Mouse (Mus musculus): ENCODE results near the gene Klhdc8b.

Gene Klhdc8b

DNA sequence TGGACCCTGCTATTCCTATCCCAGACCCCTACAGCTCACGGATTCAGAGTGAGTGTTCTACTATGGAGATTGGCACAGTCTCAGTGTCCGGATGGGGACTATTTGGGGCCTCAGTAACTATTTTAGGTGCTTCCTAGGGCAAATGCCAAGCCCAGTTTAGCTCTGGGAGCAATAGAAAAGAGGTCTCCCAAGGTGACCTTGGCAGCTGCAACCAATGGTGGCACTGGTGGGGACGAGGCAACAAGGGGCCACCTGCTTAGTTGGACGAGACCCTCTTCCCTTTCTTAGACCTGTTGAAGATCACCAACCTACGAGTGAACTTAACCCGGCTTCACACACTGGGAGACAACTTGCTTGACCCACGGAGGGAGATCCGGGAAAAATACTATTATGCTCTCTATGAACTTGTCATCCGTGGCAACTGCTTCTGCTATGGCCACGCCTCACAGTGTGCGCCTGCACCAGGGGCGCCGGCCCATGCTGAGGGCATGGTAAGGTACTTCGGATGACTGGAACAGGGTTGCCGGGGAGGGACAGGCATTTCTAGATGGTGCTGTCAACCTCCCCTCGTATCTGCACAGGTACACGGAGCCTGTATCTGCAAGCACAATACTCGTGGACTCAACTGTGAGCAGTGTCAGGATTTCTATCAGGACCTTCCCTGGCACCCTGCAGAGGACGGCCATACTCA is 20.3 kb upstream of the Klhdc8b start:
- no peak for DNase-seq (ENCODE audit: low read depth)

DNA sequence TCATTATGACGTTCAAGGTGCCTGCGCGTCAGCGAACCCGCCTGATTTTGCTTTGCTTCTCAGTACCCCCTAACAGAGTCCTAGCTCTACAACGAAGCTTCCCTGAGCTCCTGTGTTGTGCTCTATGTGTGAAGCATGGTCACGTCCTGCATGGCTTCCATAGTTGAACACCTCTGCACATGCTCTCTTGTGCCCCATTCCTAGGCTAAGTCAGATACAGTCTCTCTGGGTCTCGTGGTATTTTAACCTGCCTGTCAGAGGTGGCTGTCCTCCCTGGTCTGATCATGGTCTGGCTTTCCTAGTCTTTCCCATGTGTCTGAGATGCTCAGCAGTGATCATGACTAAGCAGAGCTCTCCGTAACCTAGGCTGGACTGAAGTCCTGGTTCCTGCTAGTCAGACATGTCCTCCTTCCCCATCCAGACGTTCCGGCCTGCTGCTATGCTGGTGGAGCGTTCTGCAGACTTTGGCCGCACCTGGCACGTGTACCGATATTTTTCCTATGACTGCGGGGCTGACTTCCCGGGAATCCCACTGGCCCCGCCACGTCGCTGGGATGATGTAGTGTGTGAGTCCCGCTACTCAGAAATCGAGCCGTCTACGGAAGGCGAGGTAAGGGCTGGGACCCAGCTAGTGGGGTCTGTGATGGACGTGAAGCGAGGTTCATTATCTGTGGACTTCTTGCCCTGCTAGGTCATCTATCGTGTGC is 19.6 kb upstream of the Klhdc8b start:
- DNase-seq (ENCODE audit: low read depth), result no peak

DNA sequence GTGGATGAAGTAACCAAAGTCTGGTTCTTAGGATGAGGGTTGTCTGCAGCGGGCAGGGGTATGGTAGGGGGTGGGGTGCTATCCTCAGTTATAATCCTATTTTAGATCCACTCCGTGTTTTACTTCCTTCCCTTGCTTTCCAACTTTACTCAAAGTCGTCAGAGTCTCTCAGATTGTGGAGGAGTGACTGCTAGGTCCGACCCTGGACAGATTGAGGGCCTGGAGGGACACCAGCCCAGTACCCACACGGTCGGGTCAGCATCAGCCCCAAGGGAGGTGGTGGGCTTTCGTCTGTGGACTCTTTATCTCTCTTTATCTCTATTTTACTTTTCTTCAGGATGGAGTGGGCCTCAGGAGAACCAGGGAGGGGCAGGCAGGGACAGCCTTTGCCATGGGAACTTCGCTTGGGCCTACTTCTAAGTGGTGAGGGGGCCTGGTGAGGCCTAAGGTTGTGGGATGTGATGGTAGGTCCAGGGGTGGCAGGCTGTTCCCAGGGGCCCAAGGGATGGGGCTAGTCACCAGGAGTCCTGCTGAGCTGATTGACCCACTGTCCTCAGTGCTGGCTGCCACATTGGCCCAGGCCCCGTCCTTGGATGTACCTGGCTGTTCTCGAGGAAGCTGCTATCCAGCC is 18.5 kb upstream of the Klhdc8b start, which contains the start of gene Lamb2:
Gene Lamb2, plus strand, starts transcription at position 16 of the 631 bp plus-strand sequence.
- DNase-seq (ENCODE audit: low read depth), result no peak

DNA sequence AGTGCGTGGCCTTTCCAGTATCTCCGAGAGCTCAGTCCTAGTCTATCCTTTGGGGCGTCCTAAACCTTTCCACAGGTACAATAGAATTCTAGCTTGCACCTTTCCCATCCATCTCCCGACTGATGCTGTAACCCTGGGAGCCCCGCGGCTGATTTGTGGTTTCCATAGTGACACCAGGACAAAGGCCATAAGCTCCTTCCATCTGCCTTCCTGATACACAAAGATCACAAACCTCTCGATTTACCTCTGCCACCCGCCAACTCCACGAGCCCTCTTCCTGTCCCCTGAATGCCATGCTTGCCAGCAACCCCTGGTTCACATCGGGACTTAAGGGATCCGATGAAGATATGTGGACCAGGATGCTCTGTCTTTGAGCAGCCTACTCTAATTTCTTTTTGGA is 17.9 kb upstream of the Klhdc8b start:
- DNase-seq (ENCODE audit: low read depth), result no peak

DNA sequence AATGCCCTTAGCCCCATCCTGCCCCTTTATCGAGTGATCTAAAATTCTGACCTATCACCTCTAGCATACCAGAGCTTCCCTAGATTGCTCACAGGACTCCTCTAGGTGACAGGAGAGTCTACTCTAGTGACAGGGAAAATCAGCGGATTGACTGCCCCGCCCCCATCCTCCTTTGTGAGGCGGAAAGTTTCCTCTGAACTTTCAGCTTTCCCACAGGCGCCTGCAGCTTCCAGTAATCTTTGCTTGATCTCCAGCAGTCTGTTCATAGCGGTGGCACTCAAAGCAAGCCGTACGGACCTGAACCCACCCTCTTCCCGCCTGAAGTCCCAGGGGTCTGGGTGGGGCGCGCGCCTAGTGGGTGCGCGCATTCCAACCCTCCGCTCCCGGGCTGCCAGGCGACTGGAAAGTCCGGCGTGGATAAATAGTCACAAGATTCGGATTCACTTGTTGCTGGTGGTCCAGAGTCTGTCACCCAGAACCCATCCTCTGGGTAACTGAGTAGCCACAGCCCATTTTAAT is 17.3 kb upstream of the Klhdc8b start:
- no peak for DNase-seq (ENCODE audit: low read depth)

DNA sequence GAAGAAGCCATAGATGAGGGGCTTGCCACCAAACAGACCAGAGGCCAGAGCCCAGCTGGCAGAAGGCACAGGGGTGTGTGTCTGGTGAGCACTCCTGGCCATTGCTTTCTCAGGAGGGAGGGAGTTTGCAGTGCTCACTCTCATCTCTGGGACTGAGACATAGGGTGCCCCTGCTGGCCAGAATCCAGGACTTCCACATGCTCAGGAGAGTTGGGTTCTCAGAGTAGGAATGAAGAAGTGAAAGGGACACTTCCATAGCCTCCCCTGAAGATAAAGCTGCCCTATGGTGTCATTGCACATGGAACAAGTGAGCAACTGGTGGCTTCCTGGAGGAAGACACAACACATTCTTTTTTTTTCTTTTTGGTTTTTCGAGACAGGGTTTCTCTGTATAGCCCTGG is 13.1 kb upstream of the Klhdc8b start:
- DNase-seq (ENCODE audit: low read depth), result peak; percentile 28

DNA sequence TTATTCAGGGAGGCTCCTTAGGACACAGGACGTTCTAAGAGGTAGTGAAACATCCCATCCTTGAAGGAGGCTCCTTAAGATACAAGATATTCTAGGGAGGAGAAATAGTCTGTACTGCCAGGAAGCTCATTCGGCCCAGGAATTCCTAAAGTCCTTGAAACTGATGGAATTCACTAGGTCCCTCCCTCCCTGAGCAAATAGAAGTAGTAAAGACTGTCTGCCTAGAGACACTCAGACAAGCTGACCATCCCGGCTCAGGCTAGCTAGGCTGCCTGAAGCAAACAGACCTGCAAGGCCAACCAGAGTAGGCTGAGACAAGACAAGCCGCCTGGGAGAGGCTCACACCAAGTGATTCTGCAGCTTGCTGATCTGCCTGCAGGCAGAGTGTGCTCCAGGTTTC is 8.5 kb upstream of the Klhdc8b start:
- no peak for DNase-seq (ENCODE audit: low read depth)

DNA sequence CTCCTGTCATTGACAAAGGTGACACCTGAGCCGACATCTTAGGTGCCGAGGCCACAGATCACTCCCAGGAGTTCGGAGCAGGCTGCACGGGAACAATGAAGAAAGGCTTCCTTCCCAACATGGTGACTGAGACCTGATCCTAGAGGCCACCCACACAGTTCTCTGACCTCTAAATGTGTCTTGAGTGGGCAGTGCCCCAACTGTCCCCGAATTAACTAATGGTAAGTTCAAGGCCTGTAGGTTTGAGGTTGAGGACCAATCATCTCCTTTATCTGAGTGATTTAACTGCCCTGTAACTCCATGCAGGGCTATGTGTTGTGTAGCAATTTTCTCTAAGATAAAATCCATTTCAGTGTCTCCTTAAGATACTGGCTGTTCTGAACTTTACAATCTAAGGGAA is 8.0 kb upstream of the Klhdc8b start:
- DNase-seq (ENCODE audit: low read depth), result no peak

DNA sequence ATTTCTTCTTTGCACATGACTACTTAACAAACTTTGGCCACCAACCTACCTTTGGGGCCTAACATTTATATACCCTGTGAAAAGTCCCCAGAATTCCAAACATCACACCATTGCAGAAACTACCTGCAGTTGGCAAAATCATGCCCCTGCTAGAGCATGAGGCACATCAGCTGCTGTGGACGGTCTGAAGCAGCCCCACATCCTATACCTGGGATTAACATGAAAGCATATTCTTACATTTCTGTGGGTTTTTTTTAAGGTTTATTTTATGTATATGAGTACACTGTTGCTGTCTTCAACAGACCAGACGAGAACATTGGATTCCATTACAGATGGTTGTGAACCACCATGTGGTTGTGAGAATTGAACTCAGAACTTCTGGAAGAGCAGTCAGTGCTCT is 4.8 kb upstream of the Klhdc8b start:
- DNase-seq (ENCODE audit: low read depth), result no peak

DNA sequence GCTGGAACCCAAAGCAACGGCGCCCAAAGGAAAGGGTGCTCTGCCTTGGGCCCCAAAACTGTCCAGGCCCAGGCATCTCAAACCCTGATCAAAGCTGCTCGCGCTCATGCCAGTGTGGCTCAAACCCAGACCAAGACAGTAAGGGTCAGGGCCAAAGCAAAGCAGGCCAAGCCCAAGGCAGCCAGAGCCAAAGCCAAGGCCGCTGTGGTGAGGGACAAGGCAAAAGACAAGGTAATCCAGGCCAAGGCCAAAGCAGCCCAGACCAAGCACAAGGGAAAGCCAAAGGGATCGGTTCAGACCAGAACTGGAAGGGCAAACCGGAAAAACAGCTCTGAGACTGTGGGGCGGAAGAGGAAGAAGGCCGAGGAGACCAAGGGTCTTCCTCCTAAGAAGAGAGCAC is 2.3 kb upstream of the Klhdc8b start:
- no peak for DNase-seq (ENCODE audit: low read depth)

DNA sequence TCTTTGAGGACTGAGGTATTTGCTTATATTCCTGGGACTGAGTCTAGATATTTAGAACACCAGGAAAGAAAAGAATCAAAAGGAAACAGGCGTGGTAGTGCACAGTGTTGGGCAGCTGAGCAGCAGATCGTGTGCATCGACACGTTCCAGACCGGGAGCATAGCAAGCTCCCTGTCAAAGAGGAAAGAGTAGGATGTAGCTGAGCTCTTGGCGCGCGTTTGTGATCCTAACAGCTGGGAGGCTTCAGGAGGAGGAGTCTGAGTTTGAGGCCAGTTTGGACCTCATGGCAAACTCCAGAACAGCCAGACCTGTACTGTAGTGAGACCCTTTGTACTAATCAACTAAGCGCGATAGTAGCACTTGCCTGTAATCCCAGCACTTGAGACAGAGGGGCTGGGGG is 811 bp upstream of the Klhdc8b start:
- DNase-seq (ENCODE audit: low read depth), result no peak

DNA sequence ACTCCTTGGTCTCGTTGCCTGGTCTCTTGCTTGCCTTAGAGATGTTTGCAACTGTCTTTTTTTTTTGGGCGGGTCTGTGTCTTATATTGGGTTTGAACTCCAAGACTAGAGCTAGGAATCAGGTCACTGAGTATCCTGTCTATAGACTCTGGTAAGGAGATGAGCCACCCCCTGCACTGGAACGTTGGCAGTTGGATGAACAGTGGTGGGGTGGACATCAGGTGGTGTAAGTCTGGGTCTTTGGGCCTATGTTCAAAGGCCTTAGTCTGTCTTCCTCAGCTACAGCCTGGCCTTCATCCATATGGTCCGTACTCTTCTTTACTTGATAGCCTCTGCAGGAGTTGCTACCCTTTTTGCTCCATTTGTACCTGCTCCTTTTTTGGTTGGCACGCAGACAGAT is 294 bp upstream of the Klhdc8b start:
- DNase-seq (ENCODE audit: low read depth), result no peak

DNA sequence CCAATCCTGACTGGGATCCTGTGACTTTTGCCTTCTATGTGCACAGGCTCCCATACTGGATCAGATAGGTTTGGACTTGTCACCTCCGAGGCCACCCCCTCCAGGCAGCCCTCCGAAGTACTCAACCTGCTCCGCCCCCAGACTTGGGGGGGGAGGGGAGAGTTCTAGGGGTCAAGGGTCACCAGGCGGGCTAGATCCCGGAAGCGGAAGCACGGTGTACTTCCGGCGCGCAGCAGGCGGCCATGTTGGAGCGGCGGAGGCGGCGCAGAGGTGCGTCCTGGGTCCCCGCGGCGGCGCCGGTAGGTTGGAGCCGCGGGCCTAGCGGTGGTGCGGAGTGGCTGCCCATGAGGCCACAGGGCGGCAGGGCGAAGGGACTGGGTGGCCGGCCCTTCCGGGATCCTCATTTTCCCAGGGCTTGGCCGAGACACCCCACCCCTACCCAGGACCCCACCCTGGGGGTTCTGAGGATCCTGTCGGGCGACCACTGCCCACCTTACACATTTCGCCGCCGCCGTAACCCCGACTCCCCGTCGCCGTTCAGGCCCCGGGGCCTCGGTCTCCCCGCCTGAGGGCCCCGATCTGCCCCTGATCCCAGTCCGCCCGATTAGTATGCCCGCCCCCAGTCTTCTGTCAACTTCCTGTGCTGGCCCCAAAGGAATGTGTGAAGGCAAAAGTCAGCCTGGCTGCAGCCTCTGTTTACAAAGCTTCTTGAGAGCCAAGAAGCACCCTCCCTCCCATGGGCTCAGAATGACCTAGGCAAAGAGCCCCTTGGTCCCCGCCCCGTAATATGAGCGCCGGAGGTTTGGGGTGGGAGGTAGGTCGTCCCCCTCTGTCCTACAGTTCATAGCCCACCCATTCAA is 832 bp downstream of the Klhdc8b start, which contains the start of gene Ccdc71:
Gene Ccdc71, plus strand, starts transcription at position 209 of the 860 bp plus-strand sequence.
- peak; percentile 91 for DNase-seq (ENCODE audit: low read depth)

DNA sequence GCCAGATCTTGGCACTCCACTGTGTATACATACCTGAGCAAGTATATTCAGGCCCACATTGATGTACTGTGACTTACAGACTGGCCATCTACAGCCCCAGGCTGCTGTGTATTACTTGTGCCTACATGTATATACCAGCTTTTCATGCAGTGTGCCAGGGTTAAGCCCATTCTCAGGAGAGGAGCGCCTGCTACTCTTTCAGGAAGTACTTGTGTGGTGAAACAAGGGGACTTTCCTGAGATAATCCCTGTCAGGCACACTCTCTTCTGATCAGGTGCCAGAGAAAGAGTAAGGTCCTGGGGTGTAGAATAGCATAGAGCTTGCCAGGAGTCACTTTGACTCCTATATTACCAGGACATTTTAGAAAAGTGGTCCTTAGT is 1.5 kb downstream of the Klhdc8b start:
- DNase-seq (ENCODE audit: low read depth), result no peak

DNA sequence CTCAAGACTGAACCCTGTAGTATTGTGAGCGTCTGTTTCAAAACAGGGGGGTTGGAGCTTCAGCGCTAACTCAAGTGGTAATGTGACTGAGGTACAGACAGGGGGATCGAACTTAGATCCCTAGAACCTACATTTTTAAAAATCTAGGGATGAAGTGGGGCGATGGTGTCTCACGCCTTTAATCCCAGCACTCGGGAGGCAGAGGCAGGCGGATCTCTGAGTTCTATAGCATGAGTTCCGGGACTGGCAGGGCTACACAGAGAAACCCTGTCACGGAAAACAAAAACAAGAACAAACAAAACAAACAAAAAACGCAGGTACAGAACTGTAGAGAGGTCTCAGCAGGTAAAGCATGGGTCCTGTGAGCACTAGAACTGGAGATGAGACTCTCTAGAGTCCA is 4.4 kb downstream of the Klhdc8b start:
- DNase-seq (ENCODE audit: low read depth), result no peak

DNA sequence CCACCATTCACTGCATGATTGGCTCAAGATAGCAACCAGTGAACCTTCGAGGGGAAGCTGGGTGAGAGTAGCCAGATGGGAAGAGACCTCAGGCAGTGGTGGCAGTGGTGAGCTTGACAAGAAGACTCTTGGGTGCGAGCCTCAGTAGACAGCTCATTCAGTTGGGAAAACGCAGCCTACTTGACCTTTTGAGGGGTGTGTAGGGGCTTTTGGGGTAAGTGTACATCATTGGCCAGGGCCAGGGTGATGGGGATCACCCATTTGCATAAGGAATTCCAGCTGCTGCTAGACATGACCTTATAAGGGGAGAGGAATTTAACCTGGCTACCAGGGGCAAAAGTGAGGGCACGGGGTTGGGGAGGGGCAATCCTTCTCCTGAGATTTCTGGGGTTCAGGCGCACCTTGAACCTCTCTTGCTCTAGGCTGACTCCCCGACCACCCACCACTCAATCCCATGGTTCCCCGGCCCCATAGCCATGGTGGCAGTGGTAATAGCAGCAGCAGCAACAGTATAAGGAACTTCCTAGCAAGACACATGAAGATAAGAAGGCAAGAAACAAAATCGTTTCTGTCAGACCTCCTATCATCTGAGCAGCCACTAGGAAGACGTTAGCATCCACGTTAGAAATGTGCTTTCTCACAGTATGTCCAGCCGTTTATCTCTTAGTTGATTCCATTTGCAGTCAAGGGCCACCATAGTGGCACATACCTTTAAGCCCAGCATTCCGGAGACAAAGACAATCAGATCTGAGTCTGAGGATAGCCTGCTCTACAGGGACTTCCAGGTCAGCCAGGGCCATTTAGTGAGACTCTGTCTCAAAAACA is 5.4 kb downstream of the Klhdc8b start:
- DNase-seq (ENCODE audit: low read depth), result no peak

DNA sequence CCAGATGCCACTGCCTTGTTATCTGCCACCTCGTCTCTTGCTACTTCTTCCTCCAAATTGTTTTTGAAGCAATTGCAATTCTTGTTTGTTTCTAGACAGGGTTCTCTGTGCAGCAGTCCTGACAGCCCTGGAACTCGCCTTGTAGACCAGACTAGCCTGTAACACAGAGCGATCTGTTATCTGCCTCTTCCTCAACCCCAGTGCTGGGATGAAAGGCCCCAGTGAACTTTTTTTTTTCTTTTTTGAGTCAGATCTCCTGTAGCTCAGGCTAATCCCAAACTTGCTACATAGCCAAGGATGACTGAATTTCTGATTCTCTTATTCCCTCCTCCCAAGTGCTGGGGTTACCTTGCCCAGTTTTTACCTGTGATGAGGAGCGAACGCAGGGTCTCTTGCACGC is 7.0 kb downstream of the Klhdc8b start:
- DNase-seq (ENCODE audit: low read depth), result no peak

DNA sequence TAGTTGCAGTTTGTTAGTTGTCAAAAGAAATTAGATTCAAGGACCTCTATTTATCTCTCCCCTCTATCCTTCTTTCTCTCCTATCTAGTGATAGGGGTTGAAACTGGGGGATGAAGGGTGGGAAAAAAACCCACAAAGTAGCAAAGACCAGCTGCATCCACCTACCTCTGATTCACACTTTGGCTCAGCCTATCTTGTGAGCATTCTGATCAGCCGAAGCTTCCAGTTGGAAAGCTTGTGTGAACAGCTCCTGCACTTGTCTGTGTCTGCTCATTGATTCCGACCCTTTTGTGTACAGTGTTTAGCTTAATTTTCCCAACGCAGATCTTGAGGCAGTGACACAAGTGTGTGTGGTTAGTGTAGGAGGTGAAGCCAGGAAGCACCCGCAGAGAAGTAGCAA is 7.9 kb downstream of the Klhdc8b start:
- no peak for DNase-seq (ENCODE audit: low read depth)

DNA sequence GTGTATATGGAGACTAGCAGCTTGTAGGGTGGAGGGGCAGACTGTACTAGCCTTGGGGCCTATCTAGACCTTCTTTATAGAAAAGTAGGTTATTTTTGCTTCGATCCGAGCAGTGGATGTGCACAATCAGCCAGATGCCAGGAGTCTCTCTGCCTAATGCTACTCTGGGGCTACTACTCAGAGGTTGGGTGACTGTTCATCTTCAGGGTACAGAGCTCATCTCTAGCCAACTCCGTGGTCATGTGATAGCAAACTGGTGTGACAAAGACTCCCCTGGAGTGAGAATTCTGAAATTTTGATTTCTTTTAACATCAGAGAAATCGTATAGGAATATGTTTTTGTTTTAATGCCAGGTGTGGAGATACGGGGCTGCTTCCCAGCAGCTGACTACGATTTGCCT is 8.5 kb downstream of the Klhdc8b start:
- no peak for DNase-seq (ENCODE audit: low read depth)

DNA sequence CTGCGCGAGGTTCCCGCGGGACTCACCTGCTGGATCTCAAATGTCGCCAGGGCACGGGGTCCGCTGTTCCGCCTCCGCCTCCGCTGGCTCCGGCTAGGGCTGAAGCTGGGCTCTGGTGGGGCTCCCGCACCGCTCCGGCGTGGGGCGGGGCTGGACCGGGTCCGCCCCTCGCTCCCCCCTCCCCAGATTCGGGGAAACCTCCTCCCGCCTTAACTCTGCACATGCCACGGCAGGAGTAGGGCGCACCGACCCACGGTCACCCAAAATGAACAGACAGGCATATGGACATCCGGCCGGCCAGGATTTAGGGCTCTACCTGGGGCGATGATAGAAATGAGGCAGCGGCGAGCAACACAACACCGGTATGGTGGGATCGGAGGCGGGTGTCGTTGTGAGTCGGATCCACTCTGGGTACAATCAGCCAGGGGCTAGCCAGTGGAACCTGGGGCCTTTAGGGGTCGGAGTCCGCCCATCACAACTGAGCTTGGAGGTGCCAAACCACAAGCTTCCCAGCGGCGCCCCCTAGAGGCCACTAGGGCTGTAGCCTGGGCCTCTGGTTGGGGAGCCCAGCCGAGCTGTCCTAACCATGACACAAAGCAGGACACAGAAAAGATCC is 9.0 kb downstream of the Klhdc8b start:
- DNase-seq (ENCODE audit: low read depth), result peak; percentile 69
